Mouse (Mus musculus) embryonic facial prominence, embryonic 14.5 days (tissue): ENCODE data around the gene Clic5. TPM values are rescaled to one million over a fixed set of nuclear protein-coding genes. Genes with fewer than 3 reads are reported as not detected.
"Not testable (repeated sequence)": the region's sequence is repeated elsewhere in the genome, so short reads cannot be mapped to it uniquely, and the experiment has no call there.

Experiments
- ATAC-seq: fragments of 200-750 bp; cut with Nextera tagmentation; 2 replicates; pipeline ENCODE4 v1.8.0; 2017; ENCODE audit warnings: low read depth, moderate number of reproducible peaks, moderate TSS enrichment
- DNase-seq: peaks from one replicate; pipeline ENCODE4 v3.0.0-alpha.2; 2015; ENCODE audit warnings: low spot score
- H3K27ac ChIP-seq: fragments of 300-500 bp; sonication (generic); replicated peaks from 2 replicates; pipeline ENCODE4 v1.5.1; 2014; ENCODE audit warnings: low read depth, mild to moderate bottlenecking, low read length, moderate library complexity
- H3K27me3 ChIP-seq: fragments of 300-500 bp; sonication (generic); replicated peaks from 2 replicates; pipeline ENCODE4 v1.6.1; 2014; ENCODE audit warnings: low read length; ENCODE audit not compliant: control insufficient read depth, insufficient read depth
- H3K36me3 ChIP-seq: fragments of 300-500 bp; sonication (generic); 2 replicates; pipeline ENCODE4 v1.6.1; 2014; ENCODE audit warnings: low read length, mixed read lengths; ENCODE audit not compliant: control insufficient read depth, insufficient read depth
- H3K4me1 ChIP-seq: fragments of 300-500 bp; sonication (generic); 2 replicates; pipeline ENCODE4 v1.6.1; 2014; ENCODE audit warnings: antibody characterized with exemption, low read length; ENCODE audit not compliant: control insufficient read depth, insufficient read depth
- H3K4me2 ChIP-seq: fragments of 300-500 bp; sonication (generic); 2 replicates; pipeline ENCODE4 v1.6.1; 2014; ENCODE audit warnings: low read depth, mild to moderate bottlenecking, low read length, moderate library complexity, mixed read lengths
- H3K4me3 ChIP-seq: fragments of 300-500 bp; sonication (generic); 2 replicates; pipeline ENCODE4 v1.5.1; 2014; ENCODE audit warnings: low read depth, mild to moderate bottlenecking, low read length
- H3K9ac ChIP-seq: fragments of 300-500 bp; sonication (generic); 2 replicates; pipeline ENCODE4 v1.6.1; 2014; ENCODE audit warnings: low read depth, mild to moderate bottlenecking, low read length, moderate library complexity, mixed read lengths
- H3K9me3 ChIP-seq: fragments of 300-500 bp; sonication (generic); 2 replicates; pipeline ENCODE4 v1.6.1; 2016; ENCODE audit warnings: low read length; ENCODE audit not compliant: control insufficient read depth
- WGBS: fragments of 180-500 bp; shearing (Covaris S2); extraction: QIAGEN DNeasy Blood & Tissue Kit; methylation state at CpG from one replicate; pipeline ENCODE4 v1.1.7; 2014; 5-methylcytosine and 5-hydroxymethylcytosine counted together
- polyA plus RNA-seq: library from polyadenylated mRNA; unstranded; fragments of >200 nt; fragmentation: Nextera tagmentation; extraction: Ambion mirVana; gene quantifications from 2 replicates; pipeline ENCODE4 v1.2.1, GENCODE M21; 2014

Clic5 gene
- polyA plus RNA-seq, 1 experiment from 2014 or later, result 0.57 TPM

DNA sequence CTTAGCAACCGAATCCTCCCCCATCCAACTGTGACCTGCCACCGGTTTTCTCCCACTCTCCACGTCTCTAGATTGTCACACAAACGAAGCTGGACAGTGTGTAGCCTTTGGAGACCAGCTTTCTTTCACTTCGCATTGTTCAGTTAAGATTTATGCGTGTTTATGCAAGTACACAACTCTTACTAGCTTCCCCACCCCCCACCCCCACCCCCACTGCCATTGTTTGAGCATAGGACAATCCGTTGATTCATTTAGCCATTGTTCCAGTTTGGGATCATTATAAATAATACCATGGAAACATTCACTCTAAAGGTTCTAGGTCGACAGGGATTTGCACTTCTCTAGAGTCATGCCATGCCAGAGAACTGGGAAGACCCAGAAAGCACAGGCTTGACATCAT, 7.0 kb upstream of the Clic5 start:
- no peak for ATAC-seq
- Histone ChIP-seq H3K9ac (no peak overlapping the region), H3K4me2 (no peak overlapping the region), H3K4me1 (no peaks in the 10 kb centered on the region), H3K36me3 (no peaks in the 10 kb centered on the region), H3K27ac (no peak overlapping the region), H3K9me3 (no peaks in the 10 kb centered on the region), H3K27me3 (no peaks in the 10 kb centered on the region), H3K4me3 (no peak overlapping the region)
- 74% methylated on average over 8 of the region's 8 CpGs for WGBS
- no peak for DNase-seq

GRCm38 (mm10) chr17:44186871-44187270, 1.5 kb upstream of the Clic5 start:
- ATAC-seq, result no peak
- Histone ChIP-seq H3K27me3 (peaks cover 16% of the 10 kb centered on the region), H3K4me2 (no peak overlapping the region), H3K9me3 (no peaks in the 10 kb centered on the region), H3K27ac (no peak overlapping the region), H3K9ac (no peak overlapping the region), H3K4me1 (peaks cover 3% of the 10 kb centered on the region; the same call in 1 of the 2 replicates), H3K4me3 (no peak overlapping the region), H3K36me3 (no peaks in the 10 kb centered on the region)
- 74% methylated on average over 3 of the region's 3 CpGs for WGBS
- no peak for DNase-seq

DNA sequence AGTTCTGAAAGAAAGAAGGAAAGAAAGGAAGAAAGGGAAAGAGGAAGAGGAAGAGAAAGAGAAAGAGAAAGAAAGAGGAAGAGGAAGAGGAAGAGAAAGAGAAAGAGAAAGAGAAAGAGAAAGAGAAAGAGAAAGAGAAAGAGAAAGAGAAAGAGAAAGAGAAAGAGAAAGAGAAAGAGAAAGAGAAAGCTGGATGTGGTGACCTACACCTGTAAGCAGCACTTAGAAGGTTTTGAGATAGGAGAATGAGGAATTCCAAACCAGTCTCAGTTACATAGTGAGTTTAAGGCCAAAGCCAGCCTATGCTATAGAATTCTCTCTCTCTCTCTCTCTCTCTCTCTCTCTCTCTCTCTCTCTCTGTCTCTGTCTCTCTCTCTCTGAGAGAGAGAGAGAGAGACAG, 847 bp upstream of the Clic5 start:
- H3K4me2 ChIP-seq, ATAC-seq, H3K9me3 ChIP-seq, H3K4me3 ChIP-seq, H3K36me3 ChIP-seq, H3K27ac ChIP-seq, H3K4me1 ChIP-seq, DNase-seq, H3K9ac ChIP-seq: not testable (repeated sequence)
- H3K27me3 ChIP-seq, result peaks cover 16% of the 10 kb centered on the region

DNA sequence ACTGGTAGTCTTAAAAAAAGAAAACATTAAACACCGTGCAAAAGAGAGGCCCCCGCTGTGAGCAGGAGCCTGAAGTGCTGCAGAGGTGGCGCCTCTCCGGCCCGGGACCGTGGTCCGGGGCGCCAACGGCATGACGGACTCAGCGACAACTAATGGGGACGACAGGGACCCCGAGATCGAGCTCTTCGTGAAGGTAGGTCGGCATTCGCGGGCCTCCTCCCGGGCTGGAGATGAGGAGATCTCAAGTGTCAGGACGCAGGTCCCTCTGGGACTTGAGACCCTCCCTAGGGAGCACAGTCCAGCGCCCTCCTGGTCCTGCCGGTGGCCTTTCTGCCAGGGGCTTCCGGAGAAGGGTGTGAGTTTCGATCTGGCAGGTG, 373 bp downstream of the Clic5 start:
- H3K9ac ChIP-seq, result peak overlapping the region; percentile 60
- WGBS, result 0% methylated on average over 21 of the region's 24 CpGs
- peaks cover 16% of the 10 kb centered on the region for H3K27me3 ChIP-seq
- H3K27ac ChIP-seq, result no peak overlapping the region
- no peaks in the 10 kb centered on the region for H3K36me3 ChIP-seq
- H3K4me1 ChIP-seq, result peaks cover 3% of the 10 kb centered on the region; the same call in 1 of the 2 replicates
- 0 out of 2 replicates have a peak, but pooled peaks have one; percentile 15 for ATAC-seq
- peak overlapping the region; percentile 47 for H3K4me3 ChIP-seq
- DNase-seq, result no peak
- no peaks in the 10 kb centered on the region for H3K9me3 ChIP-seq
- peak overlapping the region; percentile 96 for H3K4me2 ChIP-seq

DNA sequence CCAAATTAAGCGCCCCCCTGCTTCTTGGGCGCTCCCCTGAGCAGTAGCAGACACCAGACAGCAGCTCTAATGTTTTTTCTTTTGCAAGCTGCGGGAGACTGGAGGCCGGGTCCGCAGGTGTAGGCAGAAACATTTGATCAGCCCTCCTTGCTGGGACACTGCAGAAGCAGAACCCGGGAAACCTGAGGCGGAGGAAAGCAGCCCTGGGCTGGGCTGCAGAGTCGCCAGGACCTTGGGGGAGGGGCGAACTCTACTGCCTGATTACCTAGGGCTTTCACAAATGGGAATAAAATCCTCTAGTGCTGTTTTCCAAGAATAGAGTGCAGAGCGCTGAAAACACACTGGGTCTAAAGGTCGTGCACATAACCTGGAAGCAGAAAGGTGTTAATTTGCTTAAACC, 1.3 kb downstream of the Clic5 start:
- peak; percentile 56; the same call in 1 of the 2 replicates for ATAC-seq
- DNase-seq, result no peak
- H3K9me3 ChIP-seq, result no peaks in the 10 kb centered on the region
- H3K36me3 ChIP-seq, result no peaks in the 10 kb centered on the region
- no peak overlapping the region for H3K9ac ChIP-seq
- peak overlapping the region; percentile 96 for H3K4me2 ChIP-seq
- H3K27ac ChIP-seq, result no peak overlapping the region
- WGBS, result 3% methylated on average over 11 of the region's 11 CpGs
- H3K4me1 ChIP-seq, result peaks cover 3% of the 10 kb centered on the region; the same call in 1 of the 2 replicates
- peaks cover 16% of the 10 kb centered on the region for H3K27me3 ChIP-seq
- no peak overlapping the region for H3K4me3 ChIP-seq

GRCm38 (mm10) chr17:44190246-44190645, 1.9 kb downstream of the Clic5 start:
- peaks cover 3% of the 10 kb centered on the region; the same call in 1 of the 2 replicates for H3K4me1 ChIP-seq
- H3K4me2 ChIP-seq, result no peak overlapping the region
- H3K27me3 ChIP-seq, result peaks cover 16% of the 10 kb centered on the region
- H3K9me3 ChIP-seq, result no peaks in the 10 kb centered on the region
- whole genome bisulfite sequencing, result 31% methylated on average over 7 of the region's 7 CpGs
- ATAC-seq (no peak), DNase-seq (no peak)
- no peak overlapping the region for H3K9ac ChIP-seq
- no peaks in the 10 kb centered on the region for H3K36me3 ChIP-seq
- H3K4me3 ChIP-seq, result no peak overlapping the region
- no peak overlapping the region for H3K27ac ChIP-seq

DNA sequence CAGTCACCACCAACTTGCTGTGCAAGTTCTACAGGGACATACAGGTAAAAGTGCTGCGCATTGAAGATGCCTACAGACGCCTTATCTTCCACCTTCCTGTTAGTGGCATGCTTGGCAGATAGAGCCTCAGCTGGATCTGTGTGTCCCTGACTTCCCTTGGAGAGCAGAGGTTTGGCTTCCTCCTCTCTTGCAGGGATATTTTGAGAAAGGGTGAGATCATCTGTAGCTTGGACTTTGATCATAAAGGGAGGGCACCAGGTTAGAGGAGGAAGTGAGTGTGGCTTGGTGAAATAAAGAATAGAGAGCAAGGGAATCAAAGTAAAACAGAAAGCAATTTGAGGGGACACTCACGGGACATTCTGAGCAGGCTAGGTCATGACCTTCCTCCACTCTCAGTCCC, 4.6 kb downstream of the Clic5 start:
- Histone ChIP-seq H3K27me3 (peaks cover 16% of the 10 kb centered on the region), H3K9me3 (no peaks in the 10 kb centered on the region), H3K4me1 (peaks cover 3% of the 10 kb centered on the region; the same call in 1 of the 2 replicates), H3K9ac (no peak overlapping the region), H3K27ac (no peak overlapping the region), H3K4me2 (no peak overlapping the region), H3K36me3 (no peaks in the 10 kb centered on the region), H3K4me3 (no peak overlapping the region)
- no peak for DNase-seq
- 67% methylated on average over 3 of the region's 3 CpGs for WGBS
- no peak for ATAC-seq

- H3K9ac ChIP-seq, result no peak overlapping the region
- H3K27ac ChIP-seq, result no peak overlapping the region
- 76% methylated on average over 4 of the region's 4 CpGs for WGBS
- no peaks in the 10 kb centered on the region for H3K36me3 ChIP-seq
- H3K4me1 ChIP-seq, result no peaks in the 10 kb centered on the region
- no peaks in the 10 kb centered on the region for H3K27me3 ChIP-seq
- H3K9me3 ChIP-seq, result no peaks in the 10 kb centered on the region
- H3K4me3 ChIP-seq, result no peak overlapping the region
- DNase-seq, result no peak
- no peak for ATAC-seq
- H3K4me2 ChIP-seq, result no peak overlapping the region
Observed at GRCm38 (mm10) chr17:44199158-44199557, 10.8 kb downstream of the Clic5 start.

- Histone ChIP-seq H3K9ac (no peak overlapping the region), H3K36me3 (no peaks in the 10 kb centered on the region), H3K27ac (no peak overlapping the region), H3K27me3 (no peaks in the 10 kb centered on the region), H3K4me3 (no peak overlapping the region), H3K9me3 (no peaks in the 10 kb centered on the region), H3K4me2 (no peak overlapping the region), H3K4me1 (no peaks in the 10 kb centered on the region)
- WGBS, result 85% methylated on average over 5 of the region's 5 CpGs
- ATAC-seq, result no peak
- no peak for DNase-seq
Observed at GRCm38 (mm10) chr17:44202952-44203351, 14.6 kb downstream of the Clic5 start.
